Mouse (Mus musculus): Measurements from ENCODE around the gene Scmh1.

The Scmh1 gene

GRCm38 (mm10) chr4:120556592-120556991, 151.5 kb downstream of the Scmh1 start:
- no peak for DNase-seq

DNA sequence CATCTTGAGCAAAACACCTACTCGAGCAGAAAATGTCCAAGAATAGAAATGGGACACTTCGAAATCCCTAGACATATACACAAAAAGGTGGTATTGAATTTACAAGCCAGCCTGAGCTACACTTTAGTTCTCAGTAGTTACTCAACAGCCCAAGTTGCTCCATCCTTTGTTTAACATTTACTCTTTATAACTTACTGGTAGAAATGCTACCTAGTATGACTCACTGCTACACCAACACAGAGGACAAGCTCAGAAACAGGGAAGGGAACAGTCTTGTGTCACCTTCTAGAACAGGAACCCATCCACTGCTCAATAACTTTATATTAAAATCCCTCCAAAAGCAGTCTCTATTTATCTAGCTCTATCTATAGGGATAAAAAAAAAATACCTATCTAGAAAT, 160.6 kb downstream of the Scmh1 start:
- no peak for DNase-seq

DNA sequence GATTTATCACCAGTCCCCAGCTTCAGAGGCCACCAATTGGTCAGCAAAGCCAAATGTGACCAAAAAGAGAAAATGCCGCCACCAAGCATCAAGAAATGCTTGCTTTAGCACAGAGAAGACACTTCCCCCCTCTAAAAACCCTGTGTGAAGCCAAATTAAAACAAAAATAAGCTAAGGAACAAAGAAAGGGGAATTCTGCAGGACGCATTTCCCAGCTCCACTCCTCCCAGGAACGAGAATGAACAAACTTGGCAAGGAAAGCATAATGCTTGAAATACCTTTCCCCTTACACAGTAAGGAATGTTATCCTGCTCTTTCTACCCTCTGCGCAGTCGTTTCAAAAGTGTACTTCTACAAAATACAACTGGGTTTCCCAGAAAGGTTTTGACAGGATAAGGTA, 162.9 kb downstream of the Scmh1 start:
- no peak for DNase-seq

GRCm38 (mm10) chr4:120569025-120569424, 163.9 kb downstream of the Scmh1 start:
- DNase-seq = peak; percentile 9

DNA sequence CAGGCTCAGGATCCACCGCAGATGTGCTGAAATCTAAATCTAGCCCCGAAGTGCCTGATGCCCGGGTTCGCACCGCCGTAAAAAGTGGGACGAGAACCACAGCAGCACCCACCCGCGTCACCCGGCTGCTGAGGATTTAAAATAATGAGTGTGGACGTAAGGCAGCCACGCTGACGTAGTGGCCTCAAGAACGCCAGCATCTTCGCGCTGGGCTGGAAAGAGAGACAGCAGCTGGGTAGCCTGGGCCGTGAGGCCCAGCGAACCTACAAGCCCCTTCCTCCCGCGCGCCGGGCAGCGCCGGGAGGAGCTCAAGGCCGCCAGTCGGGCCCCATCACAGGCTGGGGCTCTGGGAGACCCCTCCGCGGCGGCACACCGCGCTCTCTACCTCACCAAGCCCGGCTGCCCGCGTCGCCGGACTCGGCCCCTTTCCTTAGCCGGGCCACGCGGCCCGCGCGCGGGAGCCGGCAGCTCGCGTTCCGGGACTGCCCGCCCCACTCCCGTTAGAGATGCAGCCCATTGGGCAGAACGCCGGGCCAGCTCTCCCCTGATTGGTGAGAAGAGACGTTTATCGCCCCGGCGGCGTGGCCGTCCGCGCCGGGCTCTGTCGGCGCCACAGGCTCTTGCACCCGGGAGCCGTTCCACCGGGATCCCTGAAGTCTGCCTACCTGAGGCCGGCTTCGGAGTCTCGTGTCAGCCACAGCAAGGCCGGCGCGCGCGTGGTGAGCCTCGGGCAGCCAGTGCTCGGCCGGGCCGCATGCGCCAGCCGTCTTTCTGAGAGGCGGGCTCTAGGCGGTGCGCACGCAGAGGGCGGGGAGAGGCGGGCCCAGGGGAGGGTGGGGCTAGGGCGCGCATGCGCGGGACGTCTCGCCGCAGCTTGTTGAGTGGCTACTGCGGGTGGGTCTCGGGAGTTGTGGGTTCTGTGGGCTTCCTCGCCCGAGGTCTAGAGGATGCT, 164.7 kb downstream of the Scmh1 start, which contains the start of gene Ctps:
Gene Ctps, minus strand, starts transcription at position 791 of the 952 bp plus-strand sequence.
- DNase-seq = peak; percentile 97

GRCm38 (mm10) chr4:120570438-120571069, 165.5 kb downstream of the Scmh1 start:
- DNase-seq = no peak

GRCm38 (mm10) chr4:120571070-120571464, 166.0 kb downstream of the Scmh1 start:
- no peak for DNase-seq

DNA sequence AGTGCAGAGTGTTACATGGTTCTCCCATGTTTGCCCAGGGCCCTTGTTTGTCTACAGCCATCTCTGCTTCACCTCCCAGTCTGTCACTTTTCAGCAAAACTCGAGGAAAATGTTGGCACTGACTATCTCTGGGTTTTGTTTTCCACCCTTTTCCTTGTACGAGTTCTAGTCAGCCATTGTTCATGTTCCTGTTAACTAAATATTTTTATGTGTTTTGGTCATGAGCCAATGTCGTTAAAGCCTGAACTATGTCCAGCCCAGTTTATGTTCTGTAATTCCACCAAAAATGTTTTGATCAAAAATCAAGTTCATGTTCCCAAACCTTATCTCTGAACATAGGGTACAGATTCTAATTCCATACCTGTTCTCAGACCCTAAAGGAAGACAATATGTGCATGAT, 166.6 kb downstream of the Scmh1 start:
- DNase-seq = no peak
